In the genomic region with DNA sequence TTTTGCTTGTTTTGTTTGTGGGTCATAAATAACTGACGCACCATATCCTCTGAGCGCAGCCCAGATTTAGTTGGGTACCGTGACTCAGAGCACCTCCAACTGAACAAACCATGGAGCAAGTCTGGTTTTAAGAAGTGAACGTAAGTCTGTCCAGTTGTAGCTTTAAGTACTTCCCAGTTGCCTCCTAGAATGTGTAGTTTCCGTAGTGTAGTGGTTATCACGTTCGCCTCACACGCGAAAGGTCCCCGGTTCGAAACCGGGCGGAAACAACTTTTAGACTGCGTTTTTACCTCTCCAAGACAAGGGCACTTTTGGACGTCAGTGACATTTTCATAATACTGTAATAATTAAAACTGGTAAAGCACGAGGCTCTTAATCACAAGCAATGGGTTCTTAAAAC, we compare ENCODE assay signal across 8 mouse cellular contexts. TPM values are rescaled to one million over a fixed set of nuclear protein-coding genes. Genes with fewer than 3 reads are reported as not detected.
DNase-seq lines count a peak whose midpoint lies in the region; ATAC-seq and TF ChIP-seq lines count a peak whose summit lies in the region.

No protein-coding gene starts in this region.

- peak; percentile 52; the same call in 1 of the 2 replicates for TF ChIP-seq POLR2A in CH12.LX (IDR thresholded peaks at IDR 0.05; ENCODE audit: low read depth, low read length)

- peaks cover 9 to 67% of the 10 kb centered on the region in 2 experiments for H3K4me1 ChIP-seq in CH12.LX (ENCODE audit: control insufficient read depth in 1 of 2, insufficient read depth in 2 of 2)
- H3K4me1 ChIP-seq in forebrain, embryonic 12.5 days, result peaks cover 23% of the 10 kb centered on the region
- H3K4me1 ChIP-seq in heart, postnatal 0 days (ENCODE audit: control insufficient read depth, insufficient read depth), result peaks cover 18% of the 10 kb centered on the region
- peaks cover 7 to 17% of the 10 kb centered on the region in 2 experiments for H3K4me1 ChIP-seq in liver, embryonic 14.5 days (replicated peaks; ENCODE audit: control insufficient read depth in 2 of 2, insufficient read depth in 2 of 2, low read length in 1 of 2)
- peaks cover 7% of the 10 kb centered on the region; the same call in 1 of the 2 replicates for H3K4me1 ChIP-seq in neural tube, embryonic 11.5 days (ENCODE audit: control insufficient read depth, insufficient read depth, low read length)
- H3K4me1 ChIP-seq in stomach, postnatal 0 days (replicated peaks; ENCODE audit: control insufficient read depth, insufficient read depth), result no peaks in the 10 kb centered on the region

- TF ChIP-seq RAD21 in CH12.LX (IDR thresholded peaks at IDR 0.05; ENCODE audit: low read depth, low read length), result no peak

- no peak for ATAC-seq in forebrain, embryonic 12.5 days (ENCODE audit: low FRiP score)
- no peak for ATAC-seq in heart, postnatal 0 days (ENCODE audit: insufficient read depth, low read depth)
- peak; percentile 1; the same call in 1 of the 2 replicates for ATAC-seq in liver, embryonic 14.5 days (ENCODE audit: insufficient read depth)
- ATAC-seq in neural tube, embryonic 11.5 days (ENCODE audit: insufficient read depth, low FRiP score, low TSS enrichment), result peak; percentile 7; the same call in 1 of the 2 replicates
- ATAC-seq in stomach, postnatal 0 days (ENCODE audit: low FRiP score, low TSS enrichment), result 0 out of 2 replicates have a peak, but pooled peaks have one; percentile 12

- peaks cover 27% of the 10 kb centered on the region for H3K79me2 ChIP-seq in CH12.LX (replicated peaks; ENCODE audit: control insufficient read depth, extremely low read depth, insufficient read depth, poor library complexity, severe bottlenecking)

- under 1% methylated on average over 16 of the region's 16 CpGs for WGBS in forebrain, embryonic 12.5 days
- under 1% methylated on average over 16 of the region's 16 CpGs for WGBS in heart, postnatal 0 days
- under 1% methylated on average over 16 of the region's 16 CpGs for WGBS in liver, embryonic 14.5 days (ENCODE audit: insufficient replicate concordance)
- WGBS in neural tube, embryonic 11.5 days, result under 1% methylated on average over 16 of the region's 16 CpGs
- WGBS in stomach, postnatal 0 days, result under 1% methylated on average over 16 of the region's 16 CpGs

- dilution Hi-C loops in CH12.LX (cut with MboI; ENCODE audit: extremely low pct_ligation_motif_present, extremely low pct_unique_long_range_greater_than_20kb, low sequenced_read_pairs), result no loop called here

- in situ Hi-C loops in CH12.LX (cut with MboI; ENCODE audit: low pct_ligation_motif_present, low pct_unique_long_range_greater_than_20kb, low sequenced_read_pairs), result loop anchor here (5.0 kb wide), 1 partner anchor 34 kb away; no protein-coding TSS in a partner anchor

- peaks cover 8 to 24% of the 10 kb centered on the region in 2 experiments for H3K36me3 ChIP-seq in CH12.LX (replicated peaks in 1 of 2; ENCODE audit: control insufficient read depth in 1 of 2, insufficient read depth in 1 of 2, low read length in 1 of 2)
- H3K36me3 ChIP-seq in forebrain, embryonic 12.5 days (replicated peaks), result peaks cover 7% of the 10 kb centered on the region
- H3K36me3 ChIP-seq in heart, postnatal 0 days (replicated peaks; ENCODE audit: control insufficient read depth, insufficient read depth, low read length), result no peaks in the 10 kb centered on the region
- H3K36me3 ChIP-seq in liver, embryonic 14.5 days (replicated peaks; ENCODE audit: control insufficient read depth, insufficient read depth, low read depth), result no peaks in the 10 kb centered on the region; the same call in 1 of the 2 replicates
- no peaks in the 10 kb centered on the region for H3K36me3 ChIP-seq in neural tube, embryonic 11.5 days (ENCODE audit: control insufficient read depth, insufficient read depth, low read length)
- no peaks in the 10 kb centered on the region for H3K36me3 ChIP-seq in stomach, postnatal 0 days (ENCODE audit: control insufficient read depth, insufficient read depth, low read length)

- peak overlapping the region; percentile 88 for H3K4me2 ChIP-seq in CH12.LX (ENCODE audit: insufficient read depth, low read depth, poor library complexity, severe bottlenecking)
- H3K4me2 ChIP-seq in forebrain, embryonic 12.5 days, result peak overlapping the region; percentile 91
- peak overlapping the region; percentile 92 for H3K4me2 ChIP-seq in heart, postnatal 0 days (ENCODE audit: low read depth, low read length)
- peak overlapping the region; percentile 97 for H3K4me2 ChIP-seq in liver, embryonic 14.5 days (ENCODE audit: low read depth)
- peak overlapping the region; percentile 79 for H3K4me2 ChIP-seq in neural tube, embryonic 11.5 days (ENCODE audit: low read depth)
- H3K4me2 ChIP-seq in stomach, postnatal 0 days (replicated peaks; ENCODE audit: low read depth), result peak overlapping the region; percentile 53

- peak overlapping the region; percentile 65 to 94 (median 85) for H3K4me3 ChIP-seq in CH12.LX (replicated peaks in 1 of 3; ENCODE audit: low read depth in 2 of 3, low read length in 2 of 3, poor library complexity in 1 of 3)
- peak overlapping the region; percentile 86 for H3K4me3 ChIP-seq in forebrain, embryonic 12.5 days (replicated peaks)
- peak overlapping the region; percentile 77 for H3K4me3 ChIP-seq in heart, postnatal 0 days (ENCODE audit: low read depth, low read length)
- H3K4me3 ChIP-seq in liver, embryonic 14.5 days (ENCODE audit: insufficient read depth in 1 of 2, low read depth in 2 of 2, low read length in 2 of 2), result peak overlapping the region; percentile 78 to 84
- peak overlapping the region; percentile 66 for H3K4me3 ChIP-seq in neural tube, embryonic 11.5 days (ENCODE audit: low read depth, low read length)
- peak overlapping the region; percentile 73 for H3K4me3 ChIP-seq in stomach, postnatal 0 days (ENCODE audit: low read depth, low read length)

- peak; percentile 98 for DNase-seq in CH12.LX (ENCODE audit: extremely low read depth)
- DNase-seq in c-Kit-positive CD71-positive TER-119-negative erythroid progenitor cells, embryonic 14.5 days (ENCODE audit: low read depth), result peak; percentile 95
- peak; percentile 74 for DNase-seq in heart, postnatal 0 days (ENCODE audit: low spot score)
- peak; percentile 91 to 92 for DNase-seq in kidney, postnatal 36 days
- peak; percentile 88 to 93 (median 90) for DNase-seq in liver, embryonic 14.5 days (ENCODE audit: low read depth in 3 of 3, low spot score in 3 of 3)
- peak; percentile 89 for DNase-seq in neural tube, embryonic 11.5 days (ENCODE audit: low spot score)
- peak; percentile 82 for DNase-seq in stomach, postnatal 0 days (ENCODE audit: low spot score)

- H3K27me3 ChIP-seq in CH12.LX (replicated peaks), result no peaks in the 10 kb centered on the region
- peaks cover 5% of the 10 kb centered on the region for H3K27me3 ChIP-seq in forebrain, embryonic 12.5 days
- no peaks in the 10 kb centered on the region for H3K27me3 ChIP-seq in heart, postnatal 0 days (ENCODE audit: control insufficient read depth, insufficient read depth, low read length)
- H3K27me3 ChIP-seq in liver, embryonic 14.5 days (ENCODE audit: control insufficient read depth, insufficient read depth, low read length), result no peaks in the 10 kb centered on the region
- no peaks in the 10 kb centered on the region for H3K27me3 ChIP-seq in neural tube, embryonic 11.5 days (ENCODE audit: control insufficient read depth, insufficient read depth, low read length)
- no peaks in the 10 kb centered on the region for H3K27me3 ChIP-seq in stomach, postnatal 0 days (ENCODE audit: control insufficient read depth, insufficient read depth, low read length)

- no peak for TF ChIP-seq CTCF in CH12.LX (conservative IDR thresholded peaks at IDR 0.05 in 1 of 2, IDR thresholded peaks at IDR 0.05 in 1 of 2; ENCODE audit: low read depth in 2 of 2, low read length in 2 of 2)
- no peak for TF ChIP-seq CTCF in heart, postnatal 0 days (IDR thresholded peaks at IDR 0.05; ENCODE audit: low read depth)
- no peak for TF ChIP-seq CTCF in liver, embryonic 14.5 days (IDR thresholded peaks at IDR 0.05; ENCODE audit: low read depth)
- no peak for TF ChIP-seq CTCF in stomach, postnatal 0 days (IDR thresholded peaks at IDR 0.05; ENCODE audit: low read depth)

- H3K9me3 ChIP-seq in CH12.LX (replicated peaks; ENCODE audit: low read length), result no peaks in the 10 kb centered on the region
- no peaks in the 10 kb centered on the region for H3K9me3 ChIP-seq in forebrain, embryonic 12.5 days
- no peaks in the 10 kb centered on the region for H3K9me3 ChIP-seq in heart, postnatal 0 days (replicated peaks; ENCODE audit: control insufficient read depth, low read length)
- H3K9me3 ChIP-seq in liver, embryonic 14.5 days (ENCODE audit: control insufficient read depth, low read length), result no peaks in the 10 kb centered on the region
- H3K9me3 ChIP-seq in neural tube, embryonic 11.5 days (ENCODE audit: control insufficient read depth, low read length), result no peaks in the 10 kb centered on the region
- H3K9me3 ChIP-seq in stomach, postnatal 0 days (ENCODE audit: control insufficient read depth, low read length), result no peaks in the 10 kb centered on the region

- peak overlapping the region; percentile 88 for H3K9ac ChIP-seq in CH12.LX (ENCODE audit: insufficient read depth, low read depth)
- H3K9ac ChIP-seq in forebrain, embryonic 12.5 days, result peak overlapping the region; percentile 80; the same call in 1 of the 2 replicates
- peak overlapping the region; percentile 50 for H3K9ac ChIP-seq in heart, postnatal 0 days (replicated peaks; ENCODE audit: low read depth, low read length)
- peak overlapping the region; percentile 93 for H3K9ac ChIP-seq in liver, embryonic 14.5 days (replicated peaks)
- H3K9ac ChIP-seq in neural tube, embryonic 11.5 days (ENCODE audit: low read length), result no peak overlapping the region; the same call in 1 of the 2 replicates
- H3K9ac ChIP-seq in stomach, postnatal 0 days (ENCODE audit: low read length), result peak overlapping the region; percentile 95

- TF ChIP-seq EP300 in CH12.LX (IDR thresholded peaks at IDR 0.05; ENCODE audit: low read length), result no peak
- TF ChIP-seq EP300 in heart, postnatal 0 days (IDR thresholded peaks at IDR 0.05; ENCODE audit: low read depth), result peak; percentile 81
- TF ChIP-seq EP300 in liver, embryonic 14.5 days (IDR thresholded peaks at IDR 0.05; ENCODE audit: low read depth), result peak; percentile 37; the same call in 1 of the 2 replicates
- no peak for TF ChIP-seq EP300 in stomach, postnatal 0 days (optimal IDR thresholded peaks at IDR 0.05)

- no peak overlapping the region for H3K27ac ChIP-seq in CH12.LX (ENCODE audit: insufficient read depth, low read depth)
- no peak overlapping the region for H3K27ac ChIP-seq in forebrain, embryonic 12.5 days
- H3K27ac ChIP-seq in heart, postnatal 0 days (ENCODE audit: low read depth), result peak overlapping the region; percentile 97
- H3K27ac ChIP-seq in liver, embryonic 14.5 days, result peak overlapping the region; percentile 86
- no peak overlapping the region for H3K27ac ChIP-seq in neural tube, embryonic 11.5 days (ENCODE audit: low read depth, low read length)
- H3K27ac ChIP-seq in stomach, postnatal 0 days (replicated peaks), result peak overlapping the region; percentile 99

RNA-seq across cellular contexts. Expression of a gene that starts 1.2 kb away (rescaled TPM):
- 30.2 and 36.0 TPM in 2 replicates for total RNA-seq in CH12.LX (2012; rRNA removed)
- total RNA-seq in CH12.LX (2014; rRNA removed), result 18.8 and 20.9 TPM in 2 replicates
- polyA plus RNA-seq in CH12.LX (2012; ENCODE audit: insufficient read length, low read depth), result 51.6 and 63.7 TPM in 2 replicates
- 6.2 and 6.8 TPM in 2 replicates for polyA plus RNA-seq in forebrain, embryonic 12.5 days (2016; fragmentation: Nextera tagmentation; extraction: Ambion mirVana)
- total RNA-seq in heart, postnatal 0 days (2014; rRNA removed; ENCODE audit: low replicate concordance), result 22.7 and 39.6 TPM in 2 replicates
- 2.7 and 2.9 TPM in 2 replicates for polyA plus RNA-seq in heart, postnatal 0 days (2015; fragmentation: Nextera tagmentation; extraction: Ambion mirVana)
- polyA plus RNA-seq in liver, embryonic 14.5 days (2012; rRNA removed), result 8.2 and 9.2 TPM in 2 replicates
- polyA plus RNA-seq in liver, embryonic 14.5 days (2014; fragmentation: Nextera tagmentation; extraction: Ambion mirVana), result 1.0 and 1.3 TPM in 2 replicates
- polyA plus RNA-seq in neural tube, embryonic 11.5 days (2014; fragmentation: Nextera tagmentation; extraction: Ambion mirVana), result 3.6 and 4.2 TPM in 2 replicates
- polyA plus RNA-seq in stomach, postnatal 0 days (2015; fragmentation: Nextera tagmentation; extraction: Ambion mirVana), result 3.6 and 4.0 TPM in 2 replicates

RNA-seq across cellular contexts. Expression of a gene that starts 7.6 kb away (rescaled TPM):
- 20.8 and 34.6 TPM in 2 replicates for total RNA-seq in CH12.LX (2012; rRNA removed)
- 9.2 and 9.5 TPM in 2 replicates for total RNA-seq in CH12.LX (2014; rRNA removed)
- 11.6 and 15.1 TPM in 2 replicates for polyA plus RNA-seq in CH12.LX (2012; ENCODE audit: insufficient read length, low read depth)
- 0.76 and 1.00 TPM in 2 replicates for polyA plus RNA-seq in forebrain, embryonic 12.5 days (2016; fragmentation: Nextera tagmentation; extraction: Ambion mirVana)
- 1.1 and 5.3 TPM in 2 replicates for total RNA-seq in heart, postnatal 0 days (2014; rRNA removed; ENCODE audit: low replicate concordance)
- polyA plus RNA-seq in heart, postnatal 0 days (2015; fragmentation: Nextera tagmentation; extraction: Ambion mirVana), result 1.3 and 1.9 TPM in 2 replicates
- polyA plus RNA-seq in liver, embryonic 14.5 days (2012; rRNA removed), result 0.09 and 0.23 TPM in 2 replicates
- polyA plus RNA-seq in liver, embryonic 14.5 days (2014; fragmentation: Nextera tagmentation; extraction: Ambion mirVana), result 0.04 and 0.13 TPM in 2 replicates
- 0.51 and 0.97 TPM in 2 replicates for polyA plus RNA-seq in neural tube, embryonic 11.5 days (2014; fragmentation: Nextera tagmentation; extraction: Ambion mirVana)
- polyA plus RNA-seq in stomach, postnatal 0 days (2015; fragmentation: Nextera tagmentation; extraction: Ambion mirVana), result 3.0 and 3.4 TPM in 2 replicates

RNA-seq across cellular contexts. Expression of a gene that starts 8.1 kb away (rescaled TPM):
- total RNA-seq in CH12.LX (2012; rRNA removed) (6.8 and 7.1 TPM in 2 replicates), CH12.LX (2014; rRNA removed) (51.6 and 61.0 TPM in 2 replicates)
- 5.6 and 17.1 TPM in 2 replicates for polyA plus RNA-seq in CH12.LX (2012; ENCODE audit: insufficient read length, low read depth)
- 6.8 and 9.4 TPM in 2 replicates for polyA plus RNA-seq in forebrain, embryonic 12.5 days (2016; fragmentation: Nextera tagmentation; extraction: Ambion mirVana)
- 1.8 and 27.8 TPM in 2 replicates for total RNA-seq in heart, postnatal 0 days (2014; rRNA removed; ENCODE audit: low replicate concordance)
- 1.8 and 2.7 TPM in 2 replicates for polyA plus RNA-seq in heart, postnatal 0 days (2015; fragmentation: Nextera tagmentation; extraction: Ambion mirVana)
- 9.6 and 12.4 TPM in 2 replicates for polyA plus RNA-seq in liver, embryonic 14.5 days (2012; rRNA removed)
- 1.6 and 2.8 TPM in 2 replicates for polyA plus RNA-seq in liver, embryonic 14.5 days (2014; fragmentation: Nextera tagmentation; extraction: Ambion mirVana)
- polyA plus RNA-seq in neural tube, embryonic 11.5 days (2014; fragmentation: Nextera tagmentation; extraction: Ambion mirVana), result 10.9 and 18.2 TPM in 2 replicates
- polyA plus RNA-seq in stomach, postnatal 0 days (2015; fragmentation: Nextera tagmentation; extraction: Ambion mirVana), result 5.0 and 7.3 TPM in 2 replicates

RNA-seq across cellular contexts. Expression of a gene that starts 18.2 kb away (rescaled TPM):
- total RNA-seq in CH12.LX (2012; rRNA removed) (5,582 and 6,330 TPM in 2 replicates), CH12.LX (2014; rRNA removed) (4,885 and 5,265 TPM in 2 replicates)
- 3,744 and 4,313 TPM in 2 replicates for polyA plus RNA-seq in CH12.LX (2012; ENCODE audit: insufficient read length, low read depth)
- polyA plus RNA-seq in forebrain, embryonic 12.5 days (2016; fragmentation: Nextera tagmentation; extraction: Ambion mirVana), result 512 and 565 TPM in 2 replicates
- total RNA-seq in heart, postnatal 0 days (2014; rRNA removed; ENCODE audit: low replicate concordance), result 1,323 and 1,324 TPM in 2 replicates
- polyA plus RNA-seq in heart, postnatal 0 days (2015; fragmentation: Nextera tagmentation; extraction: Ambion mirVana), result 292 and 307 TPM in 2 replicates
- polyA plus RNA-seq in liver, embryonic 14.5 days (2012; rRNA removed), result 1,100 and 1,184 TPM in 2 replicates
- polyA plus RNA-seq in liver, embryonic 14.5 days (2014; fragmentation: Nextera tagmentation; extraction: Ambion mirVana), result 669 and 674 TPM in 2 replicates
- polyA plus RNA-seq in neural tube, embryonic 11.5 days (2014; fragmentation: Nextera tagmentation; extraction: Ambion mirVana), result 652 and 656 TPM in 2 replicates
- polyA plus RNA-seq in stomach, postnatal 0 days (2015; fragmentation: Nextera tagmentation; extraction: Ambion mirVana), result 524 and 529 TPM in 2 replicates

RNA-seq across cellular contexts. Expression of a gene that starts 53.1 kb away (rescaled TPM):
- total RNA-seq in CH12.LX (2012; rRNA removed), result 25.7 and 35.0 TPM in 2 replicates
- total RNA-seq in CH12.LX (2014; rRNA removed), result 58.1 and 63.8 TPM in 2 replicates
- polyA plus RNA-seq in CH12.LX (2012; ENCODE audit: insufficient read length, low read depth), result 49.0 and 52.2 TPM in 2 replicates
- 1.2 and 1.8 TPM in 2 replicates for polyA plus RNA-seq in forebrain, embryonic 12.5 days (2016; fragmentation: Nextera tagmentation; extraction: Ambion mirVana)
- 23.0 and 34.7 TPM in 2 replicates for total RNA-seq in heart, postnatal 0 days (2014; rRNA removed; ENCODE audit: low replicate concordance)
- polyA plus RNA-seq in heart, postnatal 0 days (2015; fragmentation: Nextera tagmentation; extraction: Ambion mirVana), result 13.8 and 15.0 TPM in 2 replicates
- polyA plus RNA-seq in liver, embryonic 14.5 days (2012; rRNA removed), result 7.6 and 10.4 TPM in 2 replicates
- polyA plus RNA-seq in liver, embryonic 14.5 days (2014; fragmentation: Nextera tagmentation; extraction: Ambion mirVana), result 15.1 and 16.6 TPM in 2 replicates
- polyA plus RNA-seq in neural tube, embryonic 11.5 days (2014; fragmentation: Nextera tagmentation; extraction: Ambion mirVana), result 1.8 and 2.8 TPM in 2 replicates
- 12.8 and 14.4 TPM in 2 replicates for polyA plus RNA-seq in stomach, postnatal 0 days (2015; fragmentation: Nextera tagmentation; extraction: Ambion mirVana)

Comparison
In these comparisons a context has a peak if more than half of its experiments do, and no peak if none do; other contexts are left out.
1. H3K27ac ChIP-seq: peak in heart, postnatal 0 days (single experiment), liver, embryonic 14.5 days (single experiment) and stomach, postnatal 0 days (single experiment); none in CH12.LX (single experiment), forebrain, embryonic 12.5 days (single experiment) and neural tube, embryonic 11.5 days (single experiment).
2. ATAC-seq: peak in liver, embryonic 14.5 days (single experiment), neural tube, embryonic 11.5 days (single experiment) and stomach, postnatal 0 days (single experiment); none in forebrain, embryonic 12.5 days (single experiment) and heart, postnatal 0 days (single experiment).
3. Peak in every context shown above with its lines, with median percentiles within 50 percentile points of each other: DNase-seq, H3K4me2 ChIP-seq and H3K4me3 ChIP-seq.